Mouse (Mus musculus): ENCODE results near the gene Fam174b.

DNA sequence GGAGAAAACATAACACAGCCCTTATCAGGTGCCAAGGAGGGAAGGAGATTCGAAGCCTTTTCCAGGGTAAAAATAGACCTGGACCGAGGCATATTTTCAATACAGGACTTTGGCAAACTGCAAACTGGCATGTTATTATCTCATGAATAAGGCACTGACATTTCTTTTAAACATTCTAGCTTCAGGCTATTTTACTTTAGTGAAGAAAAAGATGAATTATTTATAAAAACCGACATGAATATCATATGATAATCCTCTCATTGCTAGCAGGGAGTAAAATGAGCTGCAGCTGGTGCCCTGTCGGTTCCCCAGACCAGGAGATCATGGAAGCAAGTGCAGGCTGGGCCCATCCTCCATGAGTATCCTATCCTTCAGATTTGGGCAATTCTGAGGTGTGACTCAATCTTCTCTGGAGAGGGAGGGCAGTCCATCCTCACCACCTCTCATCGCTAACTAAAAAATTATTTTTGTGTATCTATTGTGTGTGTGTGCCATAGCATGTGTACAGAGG lies 21.6 kb upstream of the Fam174b start:
- TF ChIP-seq CTCF (IDR thresholded peaks at IDR 0.05; ENCODE audit: low read depth) (no peak), EP300 (IDR thresholded peaks at IDR 0.05; ENCODE audit: low read depth) (no peak)
